Mouse (Mus musculus) midbrain, postnatal 0 days (tissue): ENCODE data around the gene Heyl. TPM values are rescaled to one million over a fixed set of nuclear protein-coding genes. Genes with fewer than 3 reads are reported as not detected.

Source experiments
- ATAC-seq: fragments of 200-750 bp; cut with Nextera tagmentation; 2 replicates; pipeline ENCODE4 v1.8.0; 2017; ENCODE audit warnings: moderate number of reproducible peaks, mild to moderate bottlenecking, moderate TSS enrichment, moderate library complexity; ENCODE audit not compliant: low FRiP score
- DNase-seq: peaks from one replicate; pipeline ENCODE4 v3.0.0-alpha.2; 2015; ENCODE audit warnings: low spot score
- H3K27ac ChIP-seq: fragments of 300-500 bp; sonication (generic); 2 replicates; pipeline ENCODE4 v1.5.1; 2014; ENCODE audit warnings: low read depth, mild to moderate bottlenecking, low read length, mixed read lengths
- H3K27me3 ChIP-seq: fragments of 300-500 bp; sonication (generic); 2 replicates; pipeline ENCODE4 v1.6.1; 2014; ENCODE audit warnings: low read length, control low read depth, mixed read lengths; ENCODE audit not compliant: insufficient read depth
- H3K36me3 ChIP-seq: fragments of 300-500 bp; sonication (generic); 2 replicates; pipeline ENCODE4 v1.6.1; 2014; ENCODE audit warnings: low read length, control low read depth, mixed read lengths; ENCODE audit not compliant: insufficient read depth
- H3K4me1 ChIP-seq: fragments of 300-500 bp; sonication (generic); 2 replicates; pipeline ENCODE4 v1.6.1; 2014; ENCODE audit warnings: mild to moderate bottlenecking, control low read depth, antibody characterized with exemption, low read length, mixed read lengths; ENCODE audit not compliant: insufficient read depth
- H3K4me2 ChIP-seq: fragments of 300-500 bp; sonication (generic); 2 replicates; pipeline ENCODE4 v1.6.1; 2014; ENCODE audit warnings: low read depth, mild to moderate bottlenecking, low read length, mixed read lengths; ENCODE audit not compliant: poor library complexity, severe bottlenecking
- H3K4me3 ChIP-seq: fragments of 300-500 bp; sonication (generic); 2 replicates; pipeline ENCODE4 v1.5.1; 2014; ENCODE audit warnings: low read depth, mild to moderate bottlenecking, low read length, moderate library complexity
- H3K9ac ChIP-seq: fragments of 300-500 bp; sonication (generic); replicated peaks from 2 replicates; pipeline ENCODE4 v1.6.1; 2014; ENCODE audit warnings: mild to moderate bottlenecking, low read length, moderate library complexity, mixed read lengths; ENCODE audit not compliant: poor library complexity, severe bottlenecking
- H3K9me3 ChIP-seq: fragments of 300-500 bp; sonication (generic); 2 replicates; pipeline ENCODE4 v1.6.1; 2016; ENCODE audit warnings: low read length, control low read depth
- CTCF ChIP-seq: IDR thresholded peaks from 2 replicates; pipeline ENCODE4 v1.5.1; 2016; ENCODE audit warnings: antibody characterized with exemption, mild to moderate bottlenecking
- WGBS: fragments of 180-500 bp; shearing (Covaris S2); extraction: QIAGEN DNeasy Blood & Tissue Kit; methylation state at CpG from one replicate; pipeline ENCODE4 v1.1.7; 2014; 5-methylcytosine and 5-hydroxymethylcytosine counted together
- polyA plus RNA-seq: library from polyadenylated mRNA; unstranded; fragments of >200 nt; fragmentation: Nextera tagmentation; extraction: Ambion mirVana; gene quantifications from 2 replicates; pipeline ENCODE4 v1.2.1, GENCODE M21; 2015
- total RNA-seq: library from RNA; depleted of rRNA; stranded (reverse); fragments of >200 nt; gene quantifications from 2 replicates; pipeline ENCODE4 v1.2.3, GENCODE M21; 2014; rRNA removed

Gene Heyl
- total RNA-seq (2.9 and 5.0 TPM in 2 replicates), polyA plus RNA-seq (4.7 and 5.1 TPM in 2 replicates)

DNA sequence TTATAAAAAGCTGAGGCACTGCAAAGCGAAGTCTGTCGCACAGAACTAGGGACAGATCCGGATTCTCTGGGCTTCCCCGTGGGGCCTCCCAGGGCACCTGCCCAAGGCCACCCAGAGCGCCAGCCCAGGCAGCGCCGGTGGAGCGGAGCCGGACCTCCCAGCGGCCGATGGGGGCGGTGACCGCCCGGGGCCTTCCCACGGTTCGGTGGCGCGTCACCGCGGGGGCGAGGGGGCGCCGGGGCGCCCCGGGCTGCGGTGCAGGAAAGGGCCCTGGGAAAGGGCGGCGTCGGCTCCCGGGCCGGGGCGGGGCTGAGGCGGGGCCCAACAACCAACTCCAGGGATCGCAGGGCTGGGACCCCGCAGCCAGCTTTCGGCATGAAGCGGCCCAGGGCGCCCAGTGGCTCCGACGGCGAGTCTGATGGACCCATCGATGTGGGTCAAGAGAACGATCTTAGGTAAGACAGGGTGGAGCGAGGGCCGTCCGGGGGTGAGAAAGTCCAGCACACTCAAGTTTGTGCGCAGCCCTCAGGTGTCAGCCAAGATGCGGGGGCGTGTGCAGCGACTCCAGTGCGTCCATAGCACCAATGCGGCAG lies at the start of gene Heyl:
Heyl (plus strand) TSS at position 65 of the 593 bp plus-strand sequence.
- Histone ChIP-seq H3K4me2 (peak within 1 kb of the TSS; percentile 44), H3K9me3 (no peaks in the 10 kb centered on the region), H3K9ac (peak within 1 kb of the TSS; percentile 42; the same call in 1 of the 2 replicates), H3K4me1 (peaks cover 4% of the 10 kb centered on the region; the same call in 1 of the 2 replicates), H3K27me3 (peaks cover 16% of the 10 kb centered on the region), H3K27ac (no peak within 1 kb of the TSS), H3K4me3 (peak within 1 kb of the TSS; percentile 34), H3K36me3 (no peaks in the 10 kb centered on the region)
- TF ChIP-seq CTCF = no peak
- 3% methylated on average over 45 of the region's 52 CpGs for WGBS
- DNase-seq (no peak), ATAC-seq (no peak)

DNA sequence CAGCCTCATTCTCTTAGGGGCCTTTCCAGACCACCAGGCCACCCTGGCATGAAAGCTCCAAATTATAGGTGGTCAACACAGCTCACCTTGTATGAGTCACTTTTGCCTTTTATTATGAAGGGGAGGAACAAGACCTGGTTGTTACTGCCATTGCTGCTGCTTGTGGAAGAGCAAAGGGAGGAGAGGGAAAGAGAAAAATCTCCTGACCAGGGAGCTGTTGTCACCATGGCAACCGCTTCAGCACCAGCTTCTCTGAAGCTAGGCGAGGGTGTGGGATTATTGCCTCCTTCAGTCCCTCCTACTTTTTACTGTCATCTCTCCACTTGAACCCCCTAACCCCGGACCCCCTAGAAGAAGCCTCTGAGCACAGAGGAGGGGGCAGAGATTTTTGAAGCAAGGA lies 48.5 kb upstream of the Heyl start:
- Histone ChIP-seq H3K9ac (no peak overlapping the region), H3K4me3 (peak overlapping the region; percentile 13), H3K36me3 (0 out of 2 replicates have a peak, but pooled peaks cover 2% of the 10 kb centered on the region), H3K4me1 (peaks cover 19% of the 10 kb centered on the region; the same call in 1 of the 2 replicates), H3K27ac (peak overlapping the region; percentile 80), H3K27me3 (no peaks in the 10 kb centered on the region), H3K9me3 (no peaks in the 10 kb centered on the region), H3K4me2 (peak overlapping the region; percentile 80)
- DNase-seq = peak; percentile 66
- no peak for ATAC-seq
- no peak for TF ChIP-seq CTCF
- WGBS = 31% methylated on average over 3 of the region's 3 CpGs

DNA sequence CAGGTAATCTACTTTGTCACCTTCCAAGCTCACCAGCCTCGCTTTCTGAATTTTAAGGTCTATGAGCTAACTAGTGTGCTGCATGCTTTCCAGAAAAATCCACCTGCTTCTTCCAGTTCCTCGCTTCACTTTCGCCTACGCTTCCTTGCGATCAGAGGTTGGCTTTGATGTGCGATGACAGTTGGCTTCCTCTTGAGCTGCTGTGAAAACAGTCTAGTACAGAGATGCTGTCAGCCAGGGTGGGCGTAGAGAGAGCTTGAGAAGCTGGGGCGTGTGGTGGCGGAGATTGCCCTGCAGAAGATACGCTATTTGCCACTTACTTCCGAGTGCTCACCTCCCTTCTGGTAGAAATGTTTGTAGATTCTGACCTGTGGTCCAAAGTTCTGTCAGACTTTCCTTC lies 41.0 kb upstream of the Heyl start:
- TF ChIP-seq CTCF = no peak
- H3K9ac ChIP-seq = no peak overlapping the region
- H3K4me2 ChIP-seq = no peak overlapping the region
- 86% methylated on average over 11 of the region's 11 CpGs for WGBS
- peaks cover 23% of the 10 kb centered on the region for H3K36me3 ChIP-seq
- H3K27me3 ChIP-seq = no peaks in the 10 kb centered on the region
- no peak overlapping the region for H3K27ac ChIP-seq
- no peak overlapping the region for H3K4me3 ChIP-seq
- DNase-seq = no peak
- H3K4me1 ChIP-seq = no peaks in the 10 kb centered on the region
- ATAC-seq = no peak
- no peaks in the 10 kb centered on the region for H3K9me3 ChIP-seq

DNA sequence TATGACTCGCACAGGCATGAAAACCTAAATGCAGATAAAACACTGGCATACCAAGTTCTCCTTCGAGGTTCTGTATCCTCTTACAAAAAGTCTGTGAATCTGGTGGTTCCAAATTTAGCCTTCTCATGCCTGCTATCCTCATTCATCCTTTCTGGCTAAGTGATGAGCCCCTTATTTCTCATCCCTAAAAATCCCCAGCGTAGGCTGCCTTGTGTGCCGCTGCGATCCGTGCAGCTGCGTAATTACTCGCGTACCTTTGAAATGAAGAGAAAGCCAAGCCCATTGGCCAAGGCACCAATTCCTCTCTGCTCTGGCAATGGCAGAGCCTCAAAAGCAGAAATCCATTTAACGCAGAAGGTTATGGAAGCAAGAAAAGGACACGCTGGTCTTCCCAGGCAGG lies 39.6 kb upstream of the Heyl start:
- DNase-seq (no peak), ATAC-seq (no peak)
- H3K27me3 ChIP-seq = no peaks in the 10 kb centered on the region
- H3K4me2 ChIP-seq = no peak overlapping the region
- peaks cover 23% of the 10 kb centered on the region for H3K36me3 ChIP-seq
- TF ChIP-seq CTCF = no peak
- H3K4me1 ChIP-seq = no peaks in the 10 kb centered on the region
- WGBS = 84% methylated on average over 11 of the region's 11 CpGs
- H3K27ac ChIP-seq = no peak overlapping the region
- H3K9me3 ChIP-seq = no peaks in the 10 kb centered on the region
- H3K9ac ChIP-seq = no peak overlapping the region
- no peak overlapping the region for H3K4me3 ChIP-seq

DNA sequence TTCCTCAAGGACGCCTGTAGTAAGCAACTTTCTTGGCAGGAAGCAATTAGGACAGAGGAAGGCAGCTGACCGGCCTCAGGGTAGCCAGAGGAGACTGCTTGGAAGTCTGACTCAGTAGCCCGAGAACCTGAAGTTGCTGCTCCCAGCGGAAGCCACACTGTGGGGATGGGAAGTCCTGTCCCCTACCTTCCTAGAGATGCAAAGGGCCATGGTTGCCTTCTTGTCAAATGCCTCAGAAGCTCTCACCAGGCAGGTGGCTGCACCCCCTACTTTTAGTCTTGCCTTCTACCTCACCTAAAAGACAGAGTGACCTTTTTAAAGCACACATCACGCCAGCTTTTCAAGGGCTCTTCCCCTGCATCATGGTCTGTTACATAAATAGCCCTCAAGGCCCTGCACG lies 36.7 kb upstream of the Heyl start:
- no peak overlapping the region for H3K4me3 ChIP-seq
- 72% methylated on average over 6 of the region's 6 CpGs for WGBS
- H3K27me3 ChIP-seq = peaks cover 5% of the 10 kb centered on the region; the same call in 1 of the 2 replicates
- TF ChIP-seq CTCF = no peak
- H3K4me1 ChIP-seq = peaks cover 3% of the 10 kb centered on the region; the same call in 1 of the 2 replicates
- H3K36me3 ChIP-seq = peaks cover 9% of the 10 kb centered on the region; the same call in 1 of the 2 replicates
- H3K9me3 ChIP-seq = no peaks in the 10 kb centered on the region
- no peak for ATAC-seq
- H3K4me2 ChIP-seq = no peak overlapping the region
- no peak overlapping the region for H3K27ac ChIP-seq
- DNase-seq = no peak
- H3K9ac ChIP-seq = no peak overlapping the region

DNA sequence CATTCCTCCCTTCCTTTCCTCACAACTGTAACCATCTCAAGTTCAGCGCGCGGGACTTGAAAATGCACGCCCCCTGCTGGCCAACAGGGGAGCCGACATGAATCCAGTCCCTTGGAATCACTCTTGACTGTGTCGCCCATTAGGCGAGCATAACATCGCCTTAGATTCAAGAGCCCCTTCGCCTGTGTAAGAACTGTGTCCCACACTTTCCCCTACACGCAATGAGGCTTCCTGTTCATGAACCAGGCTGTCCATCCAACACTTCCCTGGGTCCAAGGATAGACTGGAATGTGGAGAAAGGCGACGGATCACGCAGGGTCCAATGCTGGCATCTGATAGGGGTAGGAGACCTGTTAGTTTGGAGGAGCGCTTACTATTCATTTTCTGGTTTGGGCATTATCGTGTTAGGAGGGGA lies 32.6 kb upstream of the Heyl start:
- H3K27me3 ChIP-seq = peaks cover 5% of the 10 kb centered on the region; the same call in 1 of the 2 replicates
- WGBS = 3% methylated on average over 15 of the region's 15 CpGs
- H3K4me2 ChIP-seq = peak overlapping the region; percentile 69
- ATAC-seq = peak; percentile 77
- peaks cover 3% of the 10 kb centered on the region; the same call in 1 of the 2 replicates for H3K4me1 ChIP-seq
- H3K36me3 ChIP-seq = no peaks in the 10 kb centered on the region
- H3K9ac ChIP-seq = peak overlapping the region; percentile 37; the same call in 1 of the 2 replicates
- H3K27ac ChIP-seq = no peak overlapping the region
- H3K4me3 ChIP-seq = peak overlapping the region; percentile 37
- TF ChIP-seq CTCF = peak; percentile 90
- DNase-seq = peak; percentile 70
- no peaks in the 10 kb centered on the region for H3K9me3 ChIP-seq
